Mouse (Mus musculus) testis, postnatal 10 days (tissue): ENCODE results near the gene Fuk.
"Not testable (repeated sequence)": the region's sequence is repeated elsewhere in the genome, so short reads cannot be mapped to it uniquely, and the experiment has no call there.

Source experiments
- DNase-seq: peaks from one replicate; pipeline ENCODE4 v3.0.0; 2021; ENCODE audit warnings: low spot score

Fuk gene

GRCm38 (mm10) chr8:110919341-110920031, 17.2 kb upstream of the Fuk start, which contains the start of gene St3gal2:
St3gal2 (plus strand) TSS chr8:110919922.
- DNase-seq: peak; percentile 81

- no peak for DNase-seq
Observed at GRCm38 (mm10) chr8:110918460-110918859, 16.2 kb upstream of the Fuk start.

GRCm38 (mm10) chr8:110918027-110918426, 15.7 kb upstream of the Fuk start:
- no peak for DNase-seq

- no peak for DNase-seq
Observed at GRCm38 (mm10) chr8:110917415-110917814, 15.1 kb upstream of the Fuk start.

GRCm38 (mm10) chr8:110911576-110912570, 9.6 kb upstream of the Fuk start:
- no peak for DNase-seq

- not testable (repeated sequence) for DNase-seq
Observed at GRCm38 (mm10) chr8:110909850-110910249, 7.6 kb upstream of the Fuk start.

- no peak for DNase-seq
Observed at GRCm38 (mm10) chr8:110906682-110907081, 4.4 kb upstream of the Fuk start.

- no peak for DNase-seq
Observed at GRCm38 (mm10) chr8:110905404-110905803, 3.1 kb upstream of the Fuk start.

GRCm38 (mm10) chr8:110902579-110902965, 284 bp upstream of the Fuk start:
- DNase-seq: no peak

GRCm38 (mm10) chr8:110901056-110901455, 1.2 kb downstream of the Fuk start:
- DNase-seq: no peak

- DNase-seq: no peak
Observed at GRCm38 (mm10) chr8:110897495-110897894, 4.8 kb downstream of the Fuk start.

- DNase-seq: no peak
Observed at GRCm38 (mm10) chr8:110895812-110896211, 6.5 kb downstream of the Fuk start.

GRCm38 (mm10) chr8:110895254-110895653, 7.0 kb downstream of the Fuk start:
- DNase-seq: no peak

GRCm38 (mm10) chr8:110894851-110895250, 7.4 kb downstream of the Fuk start:
- peak; percentile 61 for DNase-seq

GRCm38 (mm10) chr8:110892913-110893312, 9.4 kb downstream of the Fuk start:
- DNase-seq: no peak

- no peak for DNase-seq
Observed at GRCm38 (mm10) chr8:110892040-110892439, 10.2 kb downstream of the Fuk start.

- no peak for DNase-seq
Observed at GRCm38 (mm10) chr8:110889904-110890470, 12.3 kb downstream of the Fuk start.

- no peak for DNase-seq
Observed at GRCm38 (mm10) chr8:110888860-110889259, 13.4 kb downstream of the Fuk start.

- no peak for DNase-seq
Observed at GRCm38 (mm10) chr8:110888441-110888840, 13.8 kb downstream of the Fuk start.

- DNase-seq: no peak
Observed at GRCm38 (mm10) chr8:110887551-110887950, 14.7 kb downstream of the Fuk start.

- no peak for DNase-seq
Observed at GRCm38 (mm10) chr8:110886634-110887033, 15.7 kb downstream of the Fuk start.

- no peak for DNase-seq
Observed at GRCm38 (mm10) chr8:110883824-110884223, 18.5 kb downstream of the Fuk start.
